Mouse (Mus musculus): ENCODE measurements around the gene Elmo2.

Gene Elmo2

GRCm38 (mm10) chr2:165259859-165260258 lies 66.4 kb downstream of the Elmo2 start:
- DNase-seq (ENCODE audit: low read depth in 1 of 2, low spot score in 2 of 2) = no peak

GRCm38 (mm10) chr2:165258321-165258720 lies 68.0 kb downstream of the Elmo2 start:
- no peak for DNase-seq (ENCODE audit: low read depth in 1 of 2, low spot score in 2 of 2)

DNA sequence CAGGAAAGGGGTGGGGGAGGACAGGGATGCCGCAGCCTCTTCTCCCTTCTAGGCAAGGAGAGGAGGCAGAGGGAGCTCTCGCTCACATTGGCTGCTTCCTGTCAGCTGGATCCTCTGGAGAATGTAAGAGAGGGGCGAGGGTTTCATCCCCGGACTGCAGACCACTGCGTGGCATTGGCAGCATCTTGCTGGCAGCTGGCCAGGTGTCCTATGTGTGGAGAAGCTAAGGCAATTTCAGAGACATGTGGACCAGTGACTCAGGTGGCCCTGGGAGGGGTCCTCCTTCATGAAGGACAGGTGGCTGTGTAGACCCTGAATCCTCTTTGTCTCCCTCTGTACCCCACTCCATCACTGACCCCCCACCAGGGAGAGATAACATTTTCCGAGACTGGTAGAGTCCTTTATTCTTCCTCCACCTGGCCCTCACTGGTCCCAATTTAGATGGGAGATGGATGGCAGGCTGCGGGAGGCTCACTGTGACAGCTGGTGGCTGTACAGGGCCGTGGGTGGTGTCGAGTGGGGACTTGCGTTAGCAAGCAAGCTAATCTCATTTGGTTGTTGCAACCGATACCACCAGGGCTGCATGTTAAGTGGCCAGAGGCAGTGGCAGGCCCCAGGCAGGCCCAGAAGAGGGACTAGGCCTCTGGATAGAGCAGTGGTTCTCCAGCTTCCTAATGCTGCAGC lies 69.0 kb downstream of the Elmo2 start:
- no peak for DNase-seq (ENCODE audit: low read depth in 1 of 2, low spot score in 2 of 2)

GRCm38 (mm10) chr2:165256213-165256612 lies 70.1 kb downstream of the Elmo2 start:
- DNase-seq (ENCODE audit: low read depth in 1 of 2, low spot score in 2 of 2) = no peak

- DNase-seq (ENCODE audit: low read depth in 1 of 2, low spot score in 2 of 2) = no peak
These were observed 72.4 kb downstream of the Elmo2 start for GRCm38 (mm10) chr2:165253867-165254266.

GRCm38 (mm10) chr2:165253269-165253668 lies 73.0 kb downstream of the Elmo2 start:
- no peak for DNase-seq (ENCODE audit: low read depth in 1 of 2, low spot score in 2 of 2)

GRCm38 (mm10) chr2:165252801-165253200 lies 73.5 kb downstream of the Elmo2 start:
- DNase-seq (ENCODE audit: low read depth in 1 of 2, low spot score in 2 of 2) = no peak

- DNase-seq (ENCODE audit: low read depth in 1 of 2, low spot score in 2 of 2) = no peak
These were observed 73.9 kb downstream of the Elmo2 start for GRCm38 (mm10) chr2:165252381-165252780.

GRCm38 (mm10) chr2:165250903-165251302 lies 75.4 kb downstream of the Elmo2 start:
- no peak for DNase-seq (ENCODE audit: low read depth in 1 of 2, low spot score in 2 of 2)

DNA sequence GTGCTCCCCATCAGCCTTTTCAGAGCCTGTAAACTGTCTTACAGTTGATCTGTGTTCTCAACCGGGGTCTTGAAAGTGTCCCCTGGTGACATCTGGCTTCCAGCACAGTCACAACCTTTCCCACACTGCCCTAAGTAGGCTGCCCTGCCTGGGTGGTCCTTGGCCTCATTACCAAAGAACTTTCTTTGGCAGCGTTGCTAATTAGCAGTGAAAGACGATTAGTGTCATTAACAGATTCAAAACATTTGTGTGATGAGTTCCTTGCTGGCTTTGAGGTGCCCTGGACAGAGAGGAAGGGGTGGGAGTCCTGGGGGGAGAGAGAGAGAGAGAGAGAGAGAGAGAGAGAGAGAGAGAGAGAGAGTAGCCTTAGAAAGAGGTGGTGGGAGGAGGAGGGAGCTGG lies 77.3 kb downstream of the Elmo2 start:
- DNase-seq (ENCODE audit: low read depth in 1 of 2, low spot score in 2 of 2) = no peak

GRCm38 (mm10) chr2:165246349-165246748 lies 79.9 kb downstream of the Elmo2 start:
- DNase-seq (ENCODE audit: low read depth in 1 of 2, low spot score in 2 of 2) = no peak

DNA sequence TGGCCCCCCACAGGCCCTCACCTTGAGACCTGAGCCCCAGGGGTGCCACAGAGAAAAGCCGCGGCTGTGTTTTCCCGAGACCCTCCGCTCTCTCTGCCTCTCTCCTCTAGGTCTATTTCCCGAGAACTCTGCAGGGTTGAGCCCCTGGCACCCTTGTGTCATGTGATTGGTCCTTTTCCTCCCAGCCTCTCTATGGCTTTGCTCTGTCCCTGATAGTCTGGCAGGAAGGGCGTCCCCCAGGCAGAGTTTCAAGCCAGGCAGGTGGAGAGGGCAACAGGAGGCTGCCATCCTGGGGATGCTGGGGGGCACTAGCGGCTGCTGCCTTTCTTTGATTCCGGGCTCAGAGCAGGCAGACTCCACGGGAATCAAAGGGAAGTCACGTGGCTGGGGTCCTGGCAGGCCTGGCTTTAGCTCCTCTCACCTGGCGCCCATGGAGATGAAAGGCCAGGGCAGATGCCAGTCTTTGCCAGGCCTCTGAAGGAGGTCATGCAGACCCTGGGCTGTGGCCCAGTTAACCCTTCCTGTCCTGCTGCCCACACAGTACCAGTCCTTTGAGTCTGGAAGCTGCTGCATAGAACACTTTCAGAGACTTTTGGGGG lies 83.1 kb downstream of the Elmo2 start:
- DNase-seq (ENCODE audit: low read depth in 1 of 2, low spot score in 2 of 2) = no peak

DNA sequence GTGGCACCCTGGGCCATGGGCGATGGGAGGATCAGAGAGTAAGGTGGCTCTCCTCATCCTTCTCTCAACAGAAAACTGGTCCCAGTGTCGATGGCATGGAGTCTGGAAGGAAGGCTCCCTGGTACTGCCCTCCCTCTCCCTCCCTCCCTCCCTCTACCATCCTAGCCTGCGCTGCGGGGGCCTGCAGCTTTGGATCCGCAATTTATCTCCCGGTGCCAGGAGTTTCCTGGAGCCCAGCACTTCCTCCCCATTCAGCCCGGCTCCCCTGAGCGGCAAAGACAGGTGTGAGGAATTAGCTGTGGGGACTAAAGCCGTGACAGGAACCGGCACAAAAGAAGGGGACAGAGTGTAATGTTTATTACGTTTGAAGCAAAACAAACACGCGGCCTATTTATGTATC lies 83.7 kb downstream of the Elmo2 start:
- DNase-seq (ENCODE audit: low read depth in 1 of 2, low spot score in 2 of 2) = no peak

- no peak for DNase-seq (ENCODE audit: low read depth in 1 of 2, low spot score in 2 of 2)
These were observed 84.5 kb downstream of the Elmo2 start for GRCm38 (mm10) chr2:165241786-165242185.

- DNase-seq (ENCODE audit: low read depth in 1 of 2, low spot score in 2 of 2) = no peak
These were observed 85.9 kb downstream of the Elmo2 start for GRCm38 (mm10) chr2:165240371-165240770.

GRCm38 (mm10) chr2:165239533-165240144 lies 86.6 kb downstream of the Elmo2 start:
- no peak for DNase-seq (ENCODE audit: low read depth in 1 of 2, low spot score in 2 of 2)

DNA sequence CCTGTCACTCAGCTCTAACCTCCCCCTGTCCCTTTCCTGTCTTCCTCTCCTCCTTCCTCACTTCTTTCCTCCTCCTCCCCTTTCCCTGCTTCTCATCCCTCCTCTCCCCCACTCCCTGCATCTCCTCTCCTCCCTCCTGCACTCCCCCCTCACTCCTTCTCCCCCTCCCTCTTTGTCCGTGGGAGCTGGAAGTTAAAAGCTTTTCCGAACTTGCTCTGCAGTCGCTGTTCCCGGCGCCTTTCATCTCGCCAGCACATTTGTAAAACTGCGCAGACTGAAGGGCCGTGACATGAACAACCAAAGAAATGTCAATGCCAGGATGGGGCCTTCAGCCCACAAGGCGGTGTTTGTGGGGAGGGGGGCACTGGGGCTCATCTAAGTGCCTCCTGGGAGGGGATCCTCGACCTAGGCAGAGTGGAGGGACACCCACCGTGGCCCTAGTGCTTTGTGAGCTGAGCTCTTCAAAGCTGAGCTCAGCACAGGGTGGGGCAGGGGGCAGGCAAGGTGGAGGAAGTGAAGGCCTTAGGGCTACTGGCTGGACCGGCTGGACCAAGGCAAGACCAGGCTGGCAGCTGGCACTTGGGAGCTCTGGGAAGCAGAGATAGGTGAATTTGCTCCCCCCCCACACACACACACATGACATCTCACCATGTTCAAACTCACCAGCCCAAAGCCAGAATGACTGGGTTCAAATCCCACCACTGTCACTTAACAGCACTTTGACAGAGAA lies 87.7 kb downstream of the Elmo2 start:
- DNase-seq (ENCODE audit: low read depth in 1 of 2, low spot score in 2 of 2) = no peak

All from monocyte, adult 2 months (primary cell).